Mouse (Mus musculus) erythroblast, embryonic 14.5 days (primary cell): ENCODE results near the gene Slc19a1.

Experiments used
- GATA1 ChIP-seq: IDR thresholded peaks from 2 replicates; pipeline ENCODE4 v1.6.1; 2012; ENCODE audit warnings: low read length, inconsistent platforms, mixed read lengths
- TAL1 ChIP-seq: IDR thresholded peaks from 3 replicates; pipeline ENCODE4 v1.6.1; 2012; ENCODE audit warnings: low read length, inconsistent platforms, mixed read lengths

- no peak for TF ChIP-seq TAL1
- TF ChIP-seq GATA1 = no peak
Observed at GRCm38 (mm10) chr10:77016080-77016479, 16.0 kb upstream of the Slc19a1 start.
